ENCODE assay signal across 9 mouse cellular contexts in genomic region chr4:132747664-132748259, GRCm38 (mm10). TPM values are rescaled to one million over a fixed set of nuclear protein-coding genes. Genes with fewer than 3 reads are reported as not detected.
A peak's percentile ranks its signal among the peaks of the same experiment; 100 is the strongest.
DNase-seq lines count a peak whose midpoint lies in the region; ATAC-seq lines count a peak whose summit lies in the region.
"Had no signal": no experiment of that assay in that cellular context is flagged by ENCODE, and none has a peak within 500 bp of the region (broad histone marks: within the 10 kb centered on the region; RNA-seq: fewer than 3 reads in every experiment).

No protein-coding gene starts in this region.

- no peak overlapping the region for H3K9ac ChIP-seq in neural tube, embryonic 13.5 days
- no peak overlapping the region for H3K9ac ChIP-seq in heart, embryonic 14.5 days (ENCODE audit: low read length)
- H3K9ac ChIP-seq in forebrain, embryonic 14.5 days (ENCODE audit: low read length), result no peak overlapping the region
- H3K9ac ChIP-seq: neural tube, embryonic 12.5 days had no signal

- H3K9me3 ChIP-seq in neural tube, embryonic 13.5 days, result no peaks in the 10 kb centered on the region
- H3K9me3 ChIP-seq in heart, embryonic 14.5 days (ENCODE audit: control insufficient read depth, low read length), result no peaks in the 10 kb centered on the region
- no peaks in the 10 kb centered on the region for H3K9me3 ChIP-seq in forebrain, embryonic 14.5 days (replicated peaks; ENCODE audit: control insufficient read depth, low read length)
- H3K9me3 ChIP-seq: neural tube, embryonic 12.5 days had no signal

- 75% methylated on average over 9 of the region's 9 CpGs for WGBS in neural tube, embryonic 13.5 days
- 40% methylated on average over 9 of the region's 9 CpGs for WGBS in heart, embryonic 14.5 days
- WGBS in large intestine, adult 2 months, result 20% methylated on average over 9 of the region's 9 CpGs
- 76% methylated on average over 9 of the region's 9 CpGs for WGBS in forebrain, embryonic 14.5 days

- ATAC-seq in neural tube, embryonic 13.5 days (ENCODE audit: low read depth), result no peak
- ATAC-seq in heart, embryonic 14.5 days (ENCODE audit: insufficient number of reproducible peaks, insufficient read depth, low FRiP score, low read depth), result peak; percentile 23; the same call in 1 of the 2 replicates
- ATAC-seq in monocyte, adult 5-6 weeks (replicated peaks; ENCODE audit: insufficient number of reproducible peaks, low FRiP score, low TSS enrichment, poor library complexity, severe bottlenecking), result peak; percentile 81
- no peak for ATAC-seq in forebrain, embryonic 14.5 days

- peak overlapping the region; percentile 28; the same call in 1 of the 2 replicates for H3K27ac ChIP-seq in neural tube, embryonic 13.5 days (replicated peaks)
- H3K27ac ChIP-seq in heart, embryonic 14.5 days (replicated peaks in 1 of 2; ENCODE audit: control insufficient read depth in 1 of 2, insufficient read depth in 1 of 2, low read depth in 2 of 2, low read length in 2 of 2), result peak overlapping the region; percentile 21 to 36
- no peak overlapping the region for H3K27ac ChIP-seq in forebrain, embryonic 14.5 days (ENCODE audit: low read depth, low read length)
- H3K27ac ChIP-seq: neural tube, embryonic 12.5 days had no signal

- H3K4me3 ChIP-seq in neural tube, embryonic 13.5 days, result no peak overlapping the region
- no peak overlapping the region for H3K4me3 ChIP-seq in heart, embryonic 14.5 days (ENCODE audit: control insufficient read depth in 1 of 2, insufficient read depth in 1 of 2, low read depth in 1 of 2, low read length in 2 of 2)
- no peak overlapping the region for H3K4me3 ChIP-seq in forebrain, embryonic 14.5 days (ENCODE audit: low read depth, low read length)
- H3K4me3 ChIP-seq: neural tube, embryonic 12.5 days had no signal

- H3K27me3 ChIP-seq in neural tube, embryonic 13.5 days, result no peaks in the 10 kb centered on the region
- H3K27me3 ChIP-seq in heart, embryonic 14.5 days (ENCODE audit: control insufficient read depth, insufficient read depth, low read length), result no peaks in the 10 kb centered on the region
- no peaks in the 10 kb centered on the region for H3K27me3 ChIP-seq in forebrain, embryonic 14.5 days (replicated peaks; ENCODE audit: control insufficient read depth, insufficient read depth, low read length)
- H3K27me3 ChIP-seq: neural tube, embryonic 12.5 days had no signal

- no peak for DNase-seq in neural tube, embryonic 10.5 days (ENCODE audit: extremely low spot score, low spot score)
- DNase-seq in large intestine, adult 2 months (ENCODE audit: low read depth, low spot score), result peak; percentile 65
- no peak for DNase-seq in cerebellum, postnatal 25 days
- no peak for DNase-seq in Muller cell, postnatal 12 days (ENCODE audit: inconsistent ontology term)
- DNase-seq in forebrain, embryonic 14.5 days (ENCODE audit: low spot score), result no peak

- H3K4me1 ChIP-seq in neural tube, embryonic 13.5 days (replicated peaks), result no peaks in the 10 kb centered on the region; the same call in 1 of the 2 replicates
- H3K4me1 ChIP-seq in heart, embryonic 14.5 days (ENCODE audit: control insufficient read depth in 2 of 2, insufficient read depth in 2 of 2, low read length in 2 of 2), result peaks cover 6 to 7% of the 10 kb centered on the region in 2 experiments; a peak in 3 of 4 replicates
- H3K4me1 ChIP-seq in forebrain, embryonic 14.5 days (ENCODE audit: control insufficient read depth, insufficient read depth, low read length), result no peaks in the 10 kb centered on the region
- H3K4me1 ChIP-seq: neural tube, embryonic 12.5 days had no signal

- H3K4me2 ChIP-seq in neural tube, embryonic 13.5 days, result no peak overlapping the region
- peak overlapping the region; percentile 2; the same call in 1 of the 2 replicates for H3K4me2 ChIP-seq in heart, embryonic 14.5 days (ENCODE audit: low read length)
- no peak overlapping the region for H3K4me2 ChIP-seq in forebrain, embryonic 14.5 days (ENCODE audit: low read length)
- H3K4me2 ChIP-seq: neural tube, embryonic 12.5 days had no signal

- no peaks in the 10 kb centered on the region for H3K36me3 ChIP-seq in neural tube, embryonic 13.5 days
- H3K36me3 ChIP-seq in heart, embryonic 14.5 days (ENCODE audit: control insufficient read depth, insufficient read depth, low read length), result no peaks in the 10 kb centered on the region
- no peaks in the 10 kb centered on the region for H3K36me3 ChIP-seq in forebrain, embryonic 14.5 days (ENCODE audit: control insufficient read depth, insufficient read depth, low read length)
- H3K36me3 ChIP-seq: neural tube, embryonic 12.5 days had no signal

RNA-seq across cellular contexts. Expression of gene Smpdl3b, which starts 9.3 kb away (rescaled TPM):
- 0.53 and 0.58 TPM in 2 replicates for polyA plus RNA-seq in neural tube, embryonic 13.5 days (2015; fragmentation: Nextera tagmentation; extraction: Ambion mirVana)
- polyA plus RNA-seq in heart, embryonic 14.5 days (2014; fragmentation: Nextera tagmentation; extraction: Ambion mirVana), result 4.4 TPM in 2 replicates
- 29.3 and 94.3 TPM in 2 replicates for polyA plus RNA-seq in large intestine, adult 2 months (2012; rRNA removed)
- total RNA-seq in monocyte, adult 5-6 weeks (2017), result 108 to 191 TPM (median 160 TPM) in 3 replicates
- polyA plus RNA-seq in forebrain, embryonic 14.5 days (2014; fragmentation: Nextera tagmentation; extraction: Ambion mirVana), result 1.3 and 1.5 TPM in 2 replicates

RNA-seq across cellular contexts. Expression of gene Xkr8, which starts 15.4 kb away (rescaled TPM):
- polyA plus RNA-seq in neural tube, embryonic 13.5 days (2015; fragmentation: Nextera tagmentation; extraction: Ambion mirVana), result 3.6 and 5.6 TPM in 2 replicates
- 4.7 and 4.9 TPM in 2 replicates for polyA plus RNA-seq in heart, embryonic 14.5 days (2014; fragmentation: Nextera tagmentation; extraction: Ambion mirVana)
- polyA plus RNA-seq in large intestine, adult 2 months (2012; rRNA removed), result 2.0 and 6.3 TPM in 2 replicates
- 3.8 to 7.9 TPM (median 4.4 TPM) in 3 replicates for total RNA-seq in monocyte, adult 5-6 weeks (2017)
- 3.2 and 6.0 TPM in 2 replicates for polyA plus RNA-seq in forebrain, embryonic 14.5 days (2014; fragmentation: Nextera tagmentation; extraction: Ambion mirVana)

RNA-seq across cellular contexts. Expression of gene Rpa2, which starts 20.4 kb away (rescaled TPM):
- 35.4 and 45.3 TPM in 2 replicates for polyA plus RNA-seq in neural tube, embryonic 13.5 days (2015; fragmentation: Nextera tagmentation; extraction: Ambion mirVana)
- 74.3 and 78.8 TPM in 2 replicates for polyA plus RNA-seq in heart, embryonic 14.5 days (2014; fragmentation: Nextera tagmentation; extraction: Ambion mirVana)
- polyA plus RNA-seq in large intestine, adult 2 months (2012; rRNA removed), result 25.4 and 26.2 TPM in 2 replicates
- 39.3 to 41.2 TPM (median 40.2 TPM) in 3 replicates for total RNA-seq in monocyte, adult 5-6 weeks (2017)
- polyA plus RNA-seq in forebrain, embryonic 14.5 days (2014; fragmentation: Nextera tagmentation; extraction: Ambion mirVana), result 79.1 and 89.1 TPM in 2 replicates

RNA-seq across cellular contexts. Expression of gene Themis2, which starts 48.4 kb away (rescaled TPM):
- polyA plus RNA-seq in neural tube, embryonic 13.5 days (2015; fragmentation: Nextera tagmentation; extraction: Ambion mirVana), result 0.47 and 0.90 TPM in 2 replicates
- polyA plus RNA-seq in heart, embryonic 14.5 days (2014; fragmentation: Nextera tagmentation; extraction: Ambion mirVana), result 1.2 and 1.7 TPM in 2 replicates
- 5.6 and 8.7 TPM in 2 replicates for polyA plus RNA-seq in large intestine, adult 2 months (2012; rRNA removed)
- total RNA-seq in monocyte, adult 5-6 weeks (2017), result 196 to 216 TPM (median 214 TPM) in 3 replicates
- 0.42 and 0.45 TPM in 2 replicates for polyA plus RNA-seq in forebrain, embryonic 14.5 days (2014; fragmentation: Nextera tagmentation; extraction: Ambion mirVana)

Comparison
In these comparisons a context has a peak if more than half of its experiments do, and no peak if none do; other contexts are left out.
1. ATAC-seq: peak in heart, embryonic 14.5 days (single experiment) and monocyte, adult 5-6 weeks (single experiment); none in neural tube, embryonic 13.5 days (single experiment) and forebrain, embryonic 14.5 days (single experiment).